Mouse (Mus musculus) regulatory T cell (primary cell): ENCODE results near the gene Mdk.

Source experiments
- in situ Hi-C: fragments of 300-600 bp; cut with MboI, MseI; formaldehyde crosslinking; loops from one replicate; pipeline ENCODE4 v1.15.1; 2025; ENCODE audit warnings: high pct_unique_total_duplicates

Mdk gene

GRCm38 (mm10) chr2:91934826-91935525 lies 2.9 kb upstream of the Mdk start:
- in situ Hi-C loops, result no loop called here

- in situ Hi-C loops, result no loop called here
Observed at GRCm38 (mm10) chr2:91934016-91934415, 1.9 kb upstream of the Mdk start.

GRCm38 (mm10) chr2:91933471-91933870 lies 1.4 kb upstream of the Mdk start:
- in situ Hi-C loops, result no loop called here

DNA sequence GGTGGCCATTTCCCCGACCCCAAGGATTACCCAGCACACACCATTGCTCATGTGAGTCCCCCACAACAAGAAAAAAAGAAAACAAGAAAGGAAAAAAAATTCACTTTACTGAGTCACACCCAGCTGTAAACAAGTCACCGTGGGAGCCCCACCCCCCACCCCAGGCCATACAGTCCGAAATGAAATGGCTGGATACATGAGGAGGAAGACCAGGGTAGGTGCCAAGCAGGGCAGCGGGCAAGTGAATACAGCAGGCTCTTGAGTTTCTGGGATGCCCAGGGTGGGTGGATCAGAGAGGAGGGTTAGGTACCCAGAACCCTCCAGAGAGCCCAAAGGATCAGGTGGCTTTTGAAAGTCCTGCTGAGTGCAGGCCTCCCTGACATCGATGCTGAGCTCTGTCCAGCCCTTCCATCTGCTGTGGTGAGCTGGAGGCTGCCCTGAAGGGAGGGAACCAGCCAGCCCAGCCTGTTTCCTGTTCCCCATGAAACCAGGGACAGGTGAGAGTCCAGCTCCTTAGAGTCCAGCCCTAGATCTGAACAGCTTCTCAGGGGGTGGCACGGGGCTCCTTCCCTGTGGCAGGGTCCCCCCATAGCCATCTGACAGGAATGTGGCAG lies 747 bp upstream of the Mdk start:
- in situ Hi-C loops, result no loop called here

DNA sequence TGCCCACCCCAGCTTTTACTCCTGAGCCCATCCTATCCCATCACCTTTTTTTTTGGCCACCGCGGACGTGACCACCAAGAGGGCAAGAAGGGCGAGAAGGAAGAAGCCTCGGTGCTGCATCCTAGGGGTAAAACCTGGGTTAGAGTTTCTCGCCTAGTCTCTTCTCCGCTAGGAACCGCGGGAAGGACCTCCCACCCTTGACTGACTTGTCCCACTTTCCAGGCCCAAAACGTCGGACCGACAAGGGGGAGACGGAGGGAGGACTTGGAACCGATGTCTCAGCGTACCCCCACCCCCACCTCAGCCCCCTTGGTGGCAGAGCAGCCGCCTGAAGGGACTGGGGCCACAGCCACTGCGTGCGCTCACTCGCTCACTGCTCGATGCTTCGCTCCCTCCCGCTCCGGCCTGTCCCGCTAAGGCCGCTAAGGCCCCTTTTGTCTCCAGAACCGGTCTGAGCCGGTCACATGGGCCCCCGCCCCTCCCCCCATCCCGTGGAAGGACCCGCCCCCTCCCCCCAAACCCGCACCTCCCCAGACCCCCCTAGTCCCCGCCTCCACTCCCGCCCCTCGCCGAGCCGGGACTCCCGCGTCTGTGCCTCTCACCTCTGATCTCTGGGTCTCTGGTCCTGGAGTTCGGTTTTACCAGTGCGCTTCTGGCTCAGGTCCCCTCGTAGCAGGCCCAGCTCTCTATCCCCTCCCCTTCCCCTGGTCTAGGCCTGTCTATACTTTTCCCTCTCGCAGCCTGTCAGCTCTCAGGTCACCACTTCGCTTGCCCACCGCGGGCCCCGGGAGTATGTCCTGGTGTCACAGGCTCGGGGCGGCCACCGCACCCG lies 553 bp downstream of the Mdk start:
- in situ Hi-C loops, result no loop called here

GRCm38 (mm10) chr2:91930761-91931291 lies 1.3 kb downstream of the Mdk start:
- in situ Hi-C loops, result no loop called here

DNA sequence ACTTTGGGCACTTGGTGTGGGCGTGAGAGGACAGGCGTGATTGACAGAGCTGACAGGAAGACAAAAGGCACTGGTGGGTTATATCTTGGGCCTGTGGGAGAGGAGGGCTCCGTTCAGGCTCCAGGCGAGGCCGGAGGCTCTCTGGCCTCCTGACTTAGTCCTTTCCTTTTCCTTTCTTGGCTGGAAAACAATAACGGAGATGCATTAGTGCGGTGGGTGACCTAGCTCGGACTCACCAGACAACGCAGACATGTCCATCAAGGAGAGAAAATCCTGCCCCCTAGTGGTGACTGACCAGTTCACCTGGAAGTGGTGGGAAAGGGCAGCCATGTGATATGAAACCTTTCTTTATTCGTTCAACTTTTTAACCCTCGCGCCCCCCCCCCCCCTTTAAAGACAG lies 2.2 kb downstream of the Mdk start:
- in situ Hi-C loops, result loop anchor here (5.0 kb wide), 1 partner anchor 148 kb away; no protein-coding TSS in a partner anchor

DNA sequence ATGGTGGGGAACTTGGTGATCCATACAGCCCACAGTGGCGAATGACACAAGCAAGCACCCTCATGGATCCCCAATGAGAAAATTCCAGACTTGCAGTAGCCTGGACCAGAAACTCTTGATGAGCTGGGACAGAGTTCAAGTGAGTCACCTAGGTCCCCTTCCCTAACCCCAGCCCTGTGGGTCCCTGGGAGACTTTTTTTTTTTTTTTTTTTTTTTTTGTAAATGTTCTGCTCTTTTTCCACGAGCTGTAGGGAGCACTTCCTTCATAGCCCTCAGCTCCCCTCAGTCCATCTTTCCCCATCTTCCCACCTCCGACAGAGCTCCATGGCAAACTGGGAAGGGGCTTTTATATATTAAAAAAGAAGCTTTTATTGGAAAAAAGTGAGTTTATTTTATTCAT lies 2.6 kb downstream of the Mdk start:
- in situ Hi-C loops, result loop anchor here (5.0 kb wide), 1 partner anchor 147 kb away; no protein-coding TSS in a partner anchor

GRCm38 (mm10) chr2:91928534-91929350 lies 3.4 kb downstream of the Mdk start:
- in situ Hi-C loops, result loop anchor here (5.0 kb wide), 1 partner anchor 146 kb away; no protein-coding TSS in a partner anchor

DNA sequence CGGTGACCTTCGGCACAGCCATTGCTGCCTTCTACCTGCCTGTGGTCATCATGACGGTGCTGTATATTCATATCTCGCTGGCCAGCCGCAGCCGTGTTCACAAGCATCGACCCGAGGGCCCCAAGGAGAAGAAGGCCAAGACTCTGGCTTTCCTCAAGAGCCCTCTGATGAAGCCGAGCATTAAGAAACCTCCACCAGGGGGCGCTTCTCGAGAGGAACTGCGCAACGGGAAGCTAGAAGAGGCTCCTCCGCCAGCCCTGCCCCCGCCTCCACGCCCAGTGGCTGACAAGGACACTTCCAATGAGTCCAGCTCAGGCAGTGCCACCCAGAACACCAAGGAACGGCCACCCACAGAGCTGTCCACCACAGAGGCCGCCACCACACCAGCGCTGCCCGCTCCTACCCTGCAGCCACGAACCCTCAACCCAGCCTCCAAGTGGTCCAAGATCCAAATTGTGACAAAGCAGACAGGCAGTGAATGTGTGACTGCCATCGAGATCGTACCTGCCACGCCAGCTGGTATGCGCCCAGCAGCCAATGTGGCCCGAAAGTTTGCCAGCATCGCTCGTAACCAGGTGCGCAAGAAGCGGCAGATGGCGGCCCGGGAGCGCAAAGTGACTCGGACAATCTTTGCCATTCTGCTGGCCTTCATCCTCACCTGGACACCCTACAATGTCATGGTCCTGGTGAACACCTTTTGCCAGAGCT lies 4.1 kb downstream of the Mdk start:
- in situ Hi-C loops, result loop anchor here (5.0 kb wide), 1 partner anchor 146 kb away; no protein-coding TSS in a partner anchor

DNA sequence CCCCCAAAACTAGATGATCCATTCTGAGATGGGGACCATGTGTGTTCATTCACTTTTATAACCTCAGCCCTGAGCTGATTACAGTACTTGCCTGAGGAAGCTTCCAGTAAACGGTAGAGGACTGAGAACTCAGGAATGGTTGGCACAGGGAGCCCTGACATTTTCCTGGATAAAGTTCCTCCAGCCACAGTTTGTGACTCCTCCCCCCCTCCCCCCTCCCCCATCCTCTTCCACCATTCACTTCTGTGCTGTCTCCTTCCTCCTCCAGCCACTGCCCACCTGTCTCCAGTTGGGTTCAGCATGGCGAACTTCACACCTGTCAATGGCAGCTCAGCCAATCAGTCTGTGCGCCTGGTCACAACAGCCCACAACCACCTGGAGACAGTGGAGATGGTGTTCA lies 5.1 kb downstream of the Mdk start, which contains the start of gene Chrm4:
Gene Chrm4 (plus strand): TSS at position 301 of the 400 bp plus-strand sequence.
- in situ Hi-C loops, result loop anchor here (5.0 kb wide), 1 partner anchor 145 kb away; no protein-coding TSS in a partner anchor

- in situ Hi-C loops, result loop anchor here (5.0 kb wide), 1 partner anchor 143 kb away; no protein-coding TSS in a partner anchor
Observed at GRCm38 (mm10) chr2:91925442-91925841, 6.7 kb downstream of the Mdk start.

GRCm38 (mm10) chr2:91924726-91925125 lies 7.4 kb downstream of the Mdk start:
- in situ Hi-C loops, result loop anchor here (5.0 kb wide), 1 partner anchor 142 kb away; no protein-coding TSS in a partner anchor

DNA sequence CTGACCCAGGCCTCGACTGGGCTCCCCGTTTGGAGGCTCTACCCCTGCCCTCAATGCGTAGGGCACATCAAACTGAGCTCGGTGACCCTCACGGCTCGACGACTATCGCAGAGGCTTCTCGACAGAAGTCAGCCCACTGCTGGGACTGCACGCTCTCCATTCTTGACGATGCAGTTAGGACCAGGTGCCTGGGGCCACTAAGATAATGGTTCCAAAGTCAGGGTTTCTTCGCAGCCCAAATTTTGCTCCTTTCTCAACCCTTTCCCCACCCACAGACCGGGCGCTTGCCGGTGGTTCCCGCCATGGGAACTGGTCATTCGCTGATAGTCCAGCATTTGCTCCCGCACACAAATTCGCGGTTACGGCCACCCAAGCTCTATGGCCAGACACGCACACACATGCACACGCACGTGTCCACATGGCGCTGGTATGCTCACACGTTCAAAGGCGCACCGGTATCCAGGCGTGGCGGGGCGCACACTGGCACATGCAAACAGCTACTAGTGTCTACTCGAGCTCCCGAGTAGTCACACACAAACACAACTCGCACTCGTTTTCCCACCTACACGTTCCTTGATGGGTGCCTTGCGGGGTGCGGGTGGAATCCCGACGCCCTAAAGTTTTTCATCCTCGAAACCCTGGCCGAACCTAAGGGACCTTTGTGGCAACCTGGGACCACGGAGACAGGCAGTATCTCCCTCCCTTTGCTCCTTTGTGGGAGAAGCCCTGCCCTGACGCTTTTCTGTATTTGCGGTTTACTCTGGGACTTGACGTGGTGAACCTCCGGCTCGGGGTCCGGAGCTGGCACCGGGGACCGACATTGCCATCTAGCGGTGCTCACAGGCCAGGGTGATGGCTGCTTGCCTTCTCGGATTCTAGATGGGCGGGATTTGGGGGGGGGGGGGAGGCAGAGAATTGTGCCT lies 8.4 kb downstream of the Mdk start:
- in situ Hi-C loops, result no loop called here

DNA sequence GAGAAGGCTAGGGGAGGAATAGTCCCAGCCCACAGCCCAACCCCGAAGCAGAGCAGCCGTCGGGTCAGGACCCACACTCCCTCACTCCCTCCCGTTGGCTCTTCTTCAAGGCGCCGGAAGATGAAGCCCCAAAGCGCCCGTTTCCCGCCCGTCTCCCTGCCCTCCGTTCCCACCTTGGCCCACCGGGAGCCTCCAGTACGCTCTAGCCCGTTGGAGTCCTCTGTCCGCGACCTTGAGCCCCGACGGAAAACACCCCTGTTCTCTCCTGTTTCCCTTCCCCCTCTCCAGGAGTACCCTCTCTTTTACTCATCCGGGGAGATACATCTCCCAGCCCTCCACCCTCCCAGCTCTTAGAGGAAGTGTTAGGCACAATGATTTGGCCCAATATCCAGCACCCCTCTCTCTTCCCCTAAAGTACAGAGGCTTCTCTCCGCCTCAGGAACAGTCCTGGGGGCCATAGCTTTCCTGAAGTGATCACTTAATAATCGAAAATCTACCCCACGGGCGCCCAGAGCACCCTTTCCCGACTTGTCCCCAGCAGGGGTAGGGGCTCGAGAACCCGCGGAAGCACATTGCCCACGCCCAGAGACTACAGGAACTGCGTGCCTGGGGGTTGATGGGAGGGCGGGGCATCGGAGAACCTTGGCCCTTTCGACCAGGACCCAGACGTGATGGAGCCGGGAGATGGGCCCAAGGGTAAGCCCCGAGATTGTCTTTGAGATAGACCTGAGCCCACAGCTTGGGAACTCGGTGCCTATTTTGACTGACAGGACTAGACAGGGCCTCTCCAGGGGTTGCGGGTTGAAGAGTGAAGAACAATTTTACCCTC lies 9.3 kb downstream of the Mdk start:
- in situ Hi-C loops, result no loop called here

DNA sequence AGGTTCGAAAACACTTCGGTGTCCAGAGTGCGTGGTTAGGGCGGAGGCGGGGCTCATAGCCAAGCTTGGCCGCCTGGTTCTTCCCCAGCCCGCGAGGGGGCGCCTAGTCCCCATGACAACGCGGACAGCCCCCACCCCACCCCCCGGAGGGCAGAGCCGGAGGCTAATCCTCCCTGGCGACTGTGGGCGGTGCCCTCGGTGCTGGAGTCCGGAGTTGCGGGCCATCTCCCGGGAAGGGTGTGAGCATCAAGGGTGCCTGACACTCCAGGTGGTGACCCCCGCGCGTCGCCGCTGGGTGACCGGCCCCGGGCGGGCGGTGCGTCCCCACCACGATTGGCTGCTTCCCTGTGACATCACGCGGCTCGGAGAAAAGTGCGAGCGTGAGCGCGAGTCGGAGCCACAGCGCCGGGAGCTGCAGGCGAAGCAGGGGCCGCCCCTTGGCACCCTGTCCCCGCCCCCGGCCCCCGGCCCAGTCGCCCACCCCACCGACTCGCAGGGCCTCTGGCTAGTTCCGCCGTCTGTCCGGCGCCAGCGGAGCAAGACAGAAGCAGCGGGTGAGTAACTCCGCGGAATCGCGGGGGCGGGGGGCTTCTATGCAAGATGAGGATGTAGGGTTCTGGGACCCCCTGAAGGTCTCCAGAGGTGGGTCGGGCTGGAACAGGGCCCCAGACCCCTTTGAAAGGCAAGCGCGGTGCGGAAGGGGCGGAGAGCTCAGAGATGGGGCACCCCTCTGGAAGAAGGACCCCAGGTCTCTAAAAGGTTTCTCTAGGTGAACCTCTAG lies 10.1 kb downstream of the Mdk start:
- in situ Hi-C loops, result no loop called here

DNA sequence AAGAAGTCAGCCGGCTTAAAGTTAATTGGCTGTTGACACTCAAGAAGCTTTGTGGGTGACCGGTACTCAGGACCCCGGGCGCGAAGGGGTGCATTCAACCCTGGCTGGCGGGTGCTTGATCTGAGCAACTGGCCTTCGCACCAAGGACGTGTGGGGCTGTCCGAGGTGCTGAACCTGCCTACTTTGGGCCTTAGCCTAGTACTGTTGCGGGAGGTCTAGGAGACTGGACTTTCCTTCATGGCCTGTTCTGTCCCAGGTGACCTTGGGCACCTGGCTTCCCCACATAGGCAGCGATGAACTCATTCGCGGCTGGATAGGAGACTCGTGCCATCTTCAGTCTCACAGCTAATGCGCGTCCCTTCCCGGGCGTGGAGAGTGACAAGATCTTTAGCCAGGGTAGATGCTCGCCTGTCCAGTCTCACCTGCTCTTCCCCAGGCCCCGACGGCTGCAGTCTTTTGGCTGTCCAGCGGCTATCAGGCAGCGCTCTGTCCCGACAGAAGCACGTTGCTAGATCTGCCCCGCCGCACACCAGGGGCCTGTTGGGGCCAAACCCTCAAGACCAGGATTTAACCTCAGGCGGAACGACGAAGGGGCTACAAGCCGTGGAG lies 10.8 kb downstream of the Mdk start:
- in situ Hi-C loops, result no loop called here
